Mouse (Mus musculus): ENCODE data around the gene Mrpl9. TPM values are rescaled to one million over a fixed set of nuclear protein-coding genes. Genes with fewer than 3 reads are reported as not detected.

Gene Mrpl9
- total RNA-seq, 4 experiments from 2014 or later: 29.1 to 33.8 (median 32.0) TPM

GRCm38 (mm10) chr3:94465632-94466430 is 22.7 kb downstream of the Mrpl9 start:
- DNase-seq (ENCODE audit: low spot score in 2 of 2): no peak

GRCm38 (mm10) chr3:94468931-94469330 is 25.8 kb downstream of the Mrpl9 start:
- no peak for DNase-seq (ENCODE audit: low spot score in 2 of 2)

- no peak for DNase-seq (ENCODE audit: low spot score in 2 of 2)
These were observed 29.5 kb downstream of the Mrpl9 start for GRCm38 (mm10) chr3:94472447-94473114.

GRCm38 (mm10) chr3:94473115-94473505 is 30.0 kb downstream of the Mrpl9 start:
- peak in 1 of 2 experiments; percentile 7 for DNase-seq (ENCODE audit: low spot score in 2 of 2)

- DNase-seq (ENCODE audit: low spot score in 2 of 2): peak; percentile 30 to 47
These were observed 30.6 kb downstream of the Mrpl9 start for GRCm38 (mm10) chr3:94473567-94474232.

GRCm38 (mm10) chr3:94476301-94477035 is 33.4 kb downstream of the Mrpl9 start:
- no peak for DNase-seq (ENCODE audit: low spot score in 2 of 2)

- no peak for DNase-seq (ENCODE audit: low spot score in 2 of 2)
These were observed 34.3 kb downstream of the Mrpl9 start for GRCm38 (mm10) chr3:94477444-94477843.

- DNase-seq (ENCODE audit: low spot score in 2 of 2): no peak
These were observed 34.9 kb downstream of the Mrpl9 start, which contains the start of gene Celf3 for GRCm38 (mm10) chr3:94477981-94478422. Gene Celf3, plus strand, starts transcription at chr3:94478295.

- no peak for DNase-seq (ENCODE audit: low spot score in 2 of 2)
These were observed 35.6 kb downstream of the Mrpl9 start for GRCm38 (mm10) chr3:94478591-94479169.

- DNase-seq (ENCODE audit: low spot score in 2 of 2): no peak
These were observed 36.4 kb downstream of the Mrpl9 start for GRCm38 (mm10) chr3:94479564-94479963.

- no peak for DNase-seq (ENCODE audit: low spot score in 2 of 2)
These were observed 37.3 kb downstream of the Mrpl9 start, which contains the start of gene Riiad1 for GRCm38 (mm10) chr3:94480291-94480884. Gene Riiad1, minus strand, starts transcription at chr3:94480341.

GRCm38 (mm10) chr3:94481429-94481828 is 38.3 kb downstream of the Mrpl9 start:
- DNase-seq (ENCODE audit: low spot score in 2 of 2): peak; percentile 19 to 60

GRCm38 (mm10) chr3:94482764-94483385 is 39.8 kb downstream of the Mrpl9 start:
- peak in 1 of 2 experiments; percentile 34 for DNase-seq (ENCODE audit: low spot score in 2 of 2)

- DNase-seq (ENCODE audit: low spot score in 2 of 2): no peak
These were observed 40.8 kb downstream of the Mrpl9 start for GRCm38 (mm10) chr3:94483790-94484439.

GRCm38 (mm10) chr3:94485922-94486321 is 42.8 kb downstream of the Mrpl9 start:
- DNase-seq (ENCODE audit: low spot score in 2 of 2): no peak

- no peak for DNase-seq (ENCODE audit: low spot score in 2 of 2)
These were observed 44.5 kb downstream of the Mrpl9 start for GRCm38 (mm10) chr3:94487581-94487980.

GRCm38 (mm10) chr3:94497162-94497561 is 54.0 kb downstream of the Mrpl9 start:
- no peak for DNase-seq (ENCODE audit: low spot score in 2 of 2)
